Mouse (Mus musculus): ENCODE data around the gene Tmcc3. TPM values are rescaled to one million over a fixed set of nuclear protein-coding genes. Genes with fewer than 3 reads are reported as not detected.
A peak's percentile ranks its signal among the peaks of the same experiment; 100 is the strongest.

The Tmcc3 gene
- polyA plus RNA-seq, 1 experiment from 2014 or later, result 14.3 TPM

DNA sequence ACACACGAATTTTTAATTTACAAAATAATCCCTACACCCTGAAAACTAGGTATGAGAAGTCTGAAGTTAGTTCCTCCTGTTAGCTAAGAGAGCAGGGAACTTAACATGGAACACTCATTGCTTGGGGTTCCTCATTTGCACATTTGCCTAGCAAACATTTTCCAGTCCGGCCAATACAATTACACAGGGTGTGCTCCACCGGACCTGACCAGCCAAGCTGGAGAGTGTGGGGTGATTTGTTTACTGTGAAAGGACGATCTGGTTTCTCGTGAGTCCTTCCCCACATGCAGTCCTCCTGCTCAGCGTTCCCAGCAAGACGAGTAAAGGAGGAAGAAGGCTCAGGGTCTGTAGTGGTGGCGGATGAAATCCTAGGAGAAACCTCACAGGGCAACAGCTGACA is 159.7 kb downstream of the Tmcc3 start:
- Histone ChIP-seq H3K4me1 (ENCODE audit: insufficient read depth, low read depth, low read length) (no peaks in the 10 kb centered on the region; the same call in 1 of the 2 replicates), H3K36me3 (ENCODE audit: insufficient read depth, low read length) (no peaks in the 10 kb centered on the region), H3K9ac (replicated peaks; ENCODE audit: low read depth) (no peak overlapping the region), H3K4me2 (replicated peaks; ENCODE audit: low read depth, low read length) (no peak overlapping the region), H3K27me3 (replicated peaks; ENCODE audit: insufficient read depth, low read length) (no peaks in the 10 kb centered on the region), H3K4me3 (ENCODE audit: low read depth, low read length) (no peak overlapping the region), H3K9me3 (ENCODE audit: low read length) (no peaks in the 10 kb centered on the region), H3K27ac (ENCODE audit: low read length) (no peak overlapping the region)
- TF ChIP-seq CTCF (IDR thresholded peaks at IDR 0.05), result no peak
- peak; percentile 28; the same call in 1 of the 2 replicates for ATAC-seq
- peak; percentile 53 for DNase-seq (ENCODE audit: low spot score)
- 31% methylated on average over 8 of the region's 8 CpGs for WGBS

DNA sequence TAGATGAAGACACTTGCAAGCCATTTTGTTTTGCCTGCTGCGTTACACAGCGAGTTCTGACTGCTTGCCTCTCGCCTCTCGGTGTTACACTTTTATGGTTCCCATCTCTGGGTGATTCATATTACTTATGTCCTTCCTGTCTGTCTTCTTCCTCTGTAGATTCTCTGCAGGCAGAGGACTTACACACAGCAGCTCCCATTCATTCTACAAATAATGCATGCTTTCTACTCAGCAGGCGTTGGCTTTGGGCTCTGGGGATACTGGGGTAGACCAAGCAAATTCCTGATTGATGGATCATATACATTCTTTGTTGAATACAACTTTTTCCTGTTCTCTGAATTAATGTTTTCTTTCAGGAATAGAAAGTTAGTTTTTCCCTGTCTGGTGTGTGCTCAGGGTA is 161.8 kb downstream of the Tmcc3 start:
- DNase-seq (ENCODE audit: low spot score) (no peak), ATAC-seq (no peak)
- Histone ChIP-seq H3K27ac (ENCODE audit: low read length) (no peak overlapping the region), H3K4me2 (replicated peaks; ENCODE audit: low read depth, low read length) (no peak overlapping the region), H3K36me3 (ENCODE audit: insufficient read depth, low read length) (no peaks in the 10 kb centered on the region), H3K9me3 (ENCODE audit: low read length) (no peaks in the 10 kb centered on the region), H3K4me1 (ENCODE audit: insufficient read depth, low read depth, low read length) (no peaks in the 10 kb centered on the region), H3K27me3 (replicated peaks; ENCODE audit: insufficient read depth, low read length) (no peaks in the 10 kb centered on the region), H3K9ac (replicated peaks; ENCODE audit: low read depth) (no peak overlapping the region), H3K4me3 (ENCODE audit: low read depth, low read length) (no peak overlapping the region)
- WGBS, result 78% methylated on average over 5 of the region's 5 CpGs
- TF ChIP-seq EP300 (IDR thresholded peaks at IDR 0.05) (no peak), CTCF (IDR thresholded peaks at IDR 0.05) (no peak)

DNA sequence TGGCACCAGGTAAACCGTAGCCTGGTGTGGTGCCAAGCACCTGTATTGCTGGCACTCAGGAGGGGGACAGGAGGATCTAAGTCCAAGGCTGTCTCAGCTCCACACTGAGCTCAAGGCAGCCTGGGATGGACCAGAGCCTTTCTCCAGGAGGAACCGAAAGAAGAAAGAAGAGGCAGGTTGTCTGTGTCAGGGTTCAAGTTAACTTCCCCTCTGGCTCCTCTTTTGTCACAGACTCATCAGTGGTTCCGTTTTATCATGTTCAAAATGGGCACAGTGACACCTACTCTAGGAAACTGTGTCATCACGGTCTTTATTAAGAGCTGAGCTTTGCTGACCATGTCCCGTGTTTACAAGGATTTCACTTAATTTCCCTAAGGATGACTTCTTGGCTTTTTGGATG is 162.4 kb downstream of the Tmcc3 start:
- Histone ChIP-seq H3K27ac (ENCODE audit: low read length) (no peak overlapping the region), H3K9ac (replicated peaks; ENCODE audit: low read depth) (no peak overlapping the region), H3K9me3 (ENCODE audit: low read length) (no peaks in the 10 kb centered on the region), H3K27me3 (replicated peaks; ENCODE audit: insufficient read depth, low read length) (no peaks in the 10 kb centered on the region), H3K4me3 (ENCODE audit: low read depth, low read length) (no peak overlapping the region), H3K4me2 (replicated peaks; ENCODE audit: low read depth, low read length) (no peak overlapping the region), H3K36me3 (ENCODE audit: insufficient read depth, low read length) (no peaks in the 10 kb centered on the region), H3K4me1 (ENCODE audit: insufficient read depth, low read depth, low read length) (no peaks in the 10 kb centered on the region)
- TF ChIP-seq CTCF (IDR thresholded peaks at IDR 0.05), result no peak
- WGBS, result 84% methylated on average over 5 of the region's 5 CpGs
- DNase-seq (ENCODE audit: low spot score) (peak; percentile 26), ATAC-seq (no peak)

DNA sequence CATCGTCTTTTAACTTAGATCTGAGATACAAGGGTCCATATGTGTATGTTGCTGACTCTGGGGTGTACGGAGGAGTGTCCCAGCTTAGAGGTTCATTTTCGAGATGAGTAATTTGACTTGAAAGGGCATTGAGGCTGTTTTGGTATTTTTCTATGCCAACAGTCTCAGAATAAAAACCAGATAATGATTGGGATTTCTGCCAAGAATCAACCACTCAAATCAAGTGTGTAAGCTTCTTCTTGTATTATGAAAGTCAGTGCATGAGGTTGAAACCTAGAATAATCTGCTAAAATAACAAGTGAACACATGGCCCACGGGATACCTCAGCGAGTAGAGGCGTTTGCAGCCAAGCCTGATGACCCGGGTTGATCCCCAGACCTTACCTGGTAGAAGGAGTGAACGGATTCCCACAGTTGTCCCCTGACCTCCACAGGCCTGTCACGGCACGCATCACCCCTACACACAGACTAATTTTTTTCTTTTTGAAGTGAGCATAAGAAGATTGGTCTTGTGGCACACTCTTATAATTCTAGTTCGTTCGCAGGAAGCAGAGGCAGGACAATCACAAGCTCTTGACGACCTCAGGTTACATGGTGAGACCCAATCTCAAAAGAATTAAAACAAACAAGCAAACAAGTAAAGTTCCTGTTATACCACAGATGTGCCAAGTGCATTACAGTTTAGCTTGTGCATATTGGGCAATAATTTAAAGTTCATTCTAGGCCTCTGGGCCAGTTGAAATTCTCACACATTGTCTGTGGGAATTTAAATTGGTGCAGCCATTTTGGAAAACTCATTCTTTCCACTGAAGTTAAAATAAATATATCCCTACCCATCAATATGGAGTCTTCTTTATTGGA is 165.8 kb downstream of the Tmcc3 start:
- H3K36me3 ChIP-seq (ENCODE audit: insufficient read depth, low read length), result no peaks in the 10 kb centered on the region
- no peaks in the 10 kb centered on the region for H3K9me3 ChIP-seq (ENCODE audit: low read length)
- no peak overlapping the region for H3K9ac ChIP-seq (replicated peaks; ENCODE audit: low read depth)
- no peak overlapping the region for H3K27ac ChIP-seq (ENCODE audit: low read length)
- ATAC-seq, result no peak
- no peak overlapping the region for H3K4me3 ChIP-seq (ENCODE audit: low read depth, low read length)
- TF ChIP-seq CTCF (IDR thresholded peaks at IDR 0.05), result no peak
- TF ChIP-seq EP300 (IDR thresholded peaks at IDR 0.05), result no peak
- no peak for DNase-seq (ENCODE audit: low spot score)
- WGBS, result 79% methylated on average over 13 of the region's 13 CpGs
- no peaks in the 10 kb centered on the region for H3K27me3 ChIP-seq (replicated peaks; ENCODE audit: insufficient read depth, low read length)
- H3K4me1 ChIP-seq (ENCODE audit: insufficient read depth, low read depth, low read length), result no peaks in the 10 kb centered on the region
- H3K4me2 ChIP-seq (replicated peaks; ENCODE audit: low read depth, low read length), result no peak overlapping the region

DNA sequence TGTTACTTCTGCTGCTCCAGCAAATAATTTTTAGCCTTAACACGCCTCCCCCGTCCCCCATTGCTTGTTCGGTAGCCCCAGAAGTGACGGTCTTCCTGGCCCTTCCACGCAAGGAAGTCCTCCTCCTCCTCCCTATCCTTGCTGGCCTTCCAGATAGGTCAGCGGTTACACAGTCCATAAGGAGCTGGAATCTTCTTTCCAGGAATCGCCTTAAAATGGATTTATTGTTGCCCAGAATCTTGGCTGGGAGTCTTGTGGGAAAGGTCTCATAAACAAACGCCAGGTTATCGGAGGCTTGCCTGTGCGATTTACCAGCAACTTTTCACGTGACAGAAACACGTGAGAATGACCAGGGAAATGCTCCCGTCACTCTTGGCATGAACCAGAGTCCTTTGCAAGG is 167.9 kb downstream of the Tmcc3 start:
- no peak for DNase-seq (ENCODE audit: low spot score)
- WGBS, result 57% methylated on average over 13 of the region's 13 CpGs
- TF ChIP-seq EP300 (IDR thresholded peaks at IDR 0.05) (no peak), CTCF (IDR thresholded peaks at IDR 0.05) (no peak)
- no peaks in the 10 kb centered on the region for H3K27me3 ChIP-seq (replicated peaks; ENCODE audit: insufficient read depth, low read length)
- H3K4me1 ChIP-seq (ENCODE audit: insufficient read depth, low read depth, low read length), result no peaks in the 10 kb centered on the region
- no peak for ATAC-seq
- H3K9ac ChIP-seq (replicated peaks; ENCODE audit: low read depth), result no peak overlapping the region
- H3K36me3 ChIP-seq (ENCODE audit: insufficient read depth, low read length), result no peaks in the 10 kb centered on the region
- no peak overlapping the region for H3K4me3 ChIP-seq (ENCODE audit: low read depth, low read length)
- H3K27ac ChIP-seq (ENCODE audit: low read length), result peak overlapping the region; percentile 54; the same call in 1 of the 2 replicates
- H3K4me2 ChIP-seq (replicated peaks; ENCODE audit: low read depth, low read length), result no peak overlapping the region
- no peaks in the 10 kb centered on the region for H3K9me3 ChIP-seq (ENCODE audit: low read length)

DNA sequence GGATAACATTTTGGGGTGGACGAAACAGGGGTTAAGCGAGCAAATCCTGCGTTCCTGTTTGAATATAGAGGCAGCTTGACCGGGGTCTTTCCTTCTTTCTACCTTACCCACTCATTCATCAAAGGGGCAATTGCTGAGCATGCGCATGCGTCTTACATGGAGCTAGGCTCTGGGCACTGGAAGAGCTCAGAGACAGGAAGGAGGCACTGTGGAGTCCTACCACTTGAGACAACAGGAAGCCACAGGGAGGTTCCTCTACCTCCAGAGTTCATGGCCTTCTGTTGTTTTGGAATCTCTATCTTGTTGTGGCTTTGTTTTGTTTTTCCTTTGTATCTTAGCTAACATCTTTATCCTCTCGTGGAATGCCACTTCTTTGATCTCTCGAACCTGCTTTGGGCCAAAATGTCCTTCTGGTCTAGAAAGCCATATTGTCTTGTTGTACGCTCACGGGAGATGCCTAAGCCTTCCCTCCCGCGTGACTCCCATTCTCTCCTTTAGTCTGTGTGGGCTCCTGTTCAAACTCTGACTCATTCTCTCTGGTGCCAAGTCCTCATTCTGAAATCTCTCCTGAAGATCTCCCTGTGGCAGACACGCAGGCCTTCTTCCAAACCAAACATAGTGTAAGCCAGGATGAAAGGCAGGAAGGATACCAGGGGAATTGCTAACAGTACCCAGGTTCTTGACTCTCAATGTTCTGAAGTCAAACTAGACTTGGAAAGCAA is 168.8 kb downstream of the Tmcc3 start:
- no peaks in the 10 kb centered on the region for H3K36me3 ChIP-seq (ENCODE audit: insufficient read depth, low read length)
- H3K9me3 ChIP-seq (ENCODE audit: low read length), result no peaks in the 10 kb centered on the region
- no peak overlapping the region for H3K9ac ChIP-seq (replicated peaks; ENCODE audit: low read depth)
- 72% methylated on average over 13 of the region's 13 CpGs for WGBS
- H3K4me1 ChIP-seq (ENCODE audit: insufficient read depth, low read depth, low read length), result no peaks in the 10 kb centered on the region
- no peak overlapping the region for H3K4me2 ChIP-seq (replicated peaks; ENCODE audit: low read depth, low read length)
- H3K4me3 ChIP-seq (ENCODE audit: low read depth, low read length), result no peak overlapping the region
- peak; percentile 73 for DNase-seq (ENCODE audit: low spot score)
- TF ChIP-seq CTCF (IDR thresholded peaks at IDR 0.05) (peak; percentile 24; the same call in 1 of the 2 replicates), EP300 (IDR thresholded peaks at IDR 0.05) (peak; percentile 86)
- ATAC-seq, result peak; percentile 87
- H3K27me3 ChIP-seq (replicated peaks; ENCODE audit: insufficient read depth, low read length), result no peaks in the 10 kb centered on the region
- peak overlapping the region; percentile 54; the same call in 1 of the 2 replicates for H3K27ac ChIP-seq (ENCODE audit: low read length)
